Mouse (Mus musculus) small intestine, adult 2 months (tissue): ENCODE results near the gene Eif3l. TPM values are rescaled to one million over a fixed set of nuclear protein-coding genes. Genes with fewer than 3 reads are reported as not detected.
A peak's percentile ranks its signal among the peaks of the same experiment; 100 is the strongest.

Experiments
- H3K27ac ChIP-seq: fragments of 200-500 bp; 2 replicates; pipeline ENCODE4 v1.5.1; 2012; ENCODE audit warnings: low read depth, low read length, control low read depth, inconsistent platforms; ENCODE audit not compliant: insufficient read depth
- H3K27me3 ChIP-seq: fragments of 200-500 bp; 2 replicates; pipeline ENCODE4 v1.6.1; 2012; ENCODE audit warnings: mild to moderate bottlenecking, moderate library complexity, low read length, inconsistent platforms; ENCODE audit not compliant: control insufficient read depth, insufficient read depth
- H3K36me3 ChIP-seq: fragments of 200-500 bp; 2 replicates; pipeline ENCODE4 v1.6.1; 2012; ENCODE audit warnings: mild to moderate bottlenecking, low read length, control low read depth, inconsistent platforms; ENCODE audit not compliant: control insufficient read depth, insufficient read depth
- H3K4me1 ChIP-seq: fragments of 200-500 bp; 2 replicates; pipeline ENCODE4 v1.6.1; 2012; ENCODE audit warnings: low read length, inconsistent platforms, mixed read lengths; ENCODE audit not compliant: control insufficient read depth, insufficient read depth, insufficient read length
- H3K4me3 ChIP-seq: fragments of 200-500 bp; 2 replicates; pipeline ENCODE4 v1.5.1; 2012; ENCODE audit warnings: low read depth, mild to moderate bottlenecking, control low read depth, inconsistent platforms, low read length, moderate library complexity
- CTCF ChIP-seq: fragments of 200-500 bp; IDR thresholded peaks from 2 replicates; pipeline ENCODE4 v1.5.1; 2012; ENCODE audit warnings: low read depth, mild to moderate bottlenecking, control low read depth, inconsistent platforms, low read length, moderate library complexity, mixed read lengths; ENCODE audit not compliant: insufficient replicate concordance, insufficient read length; ENCODE audit errors: extremely low read depth
- POLR2A ChIP-seq: fragments of 200-500 bp; IDR thresholded peaks from 2 replicates; pipeline ENCODE4 v1.6.1; 2012; ENCODE audit warnings: low read depth, mild to moderate bottlenecking, control low read depth, inconsistent platforms, low read length, moderate library complexity
- WGBS: fragments of 180-500 bp; shearing (Covaris S2); methylation state at CpG from one replicate; pipeline ENCODE4 v1.1.7; 2018; 5-methylcytosine and 5-hydroxymethylcytosine counted together
- polyA plus RNA-seq: library from polyadenylated mRNA; depleted of rRNA; stranded (reverse); fragments of >200 nt; gene quantifications from 2 replicates; pipeline ENCODE4 v1.2.3, GENCODE M21; 2012

Gene Eif3l
- polyA plus RNA-seq, 1 experiment: 88.3 TPM

DNA sequence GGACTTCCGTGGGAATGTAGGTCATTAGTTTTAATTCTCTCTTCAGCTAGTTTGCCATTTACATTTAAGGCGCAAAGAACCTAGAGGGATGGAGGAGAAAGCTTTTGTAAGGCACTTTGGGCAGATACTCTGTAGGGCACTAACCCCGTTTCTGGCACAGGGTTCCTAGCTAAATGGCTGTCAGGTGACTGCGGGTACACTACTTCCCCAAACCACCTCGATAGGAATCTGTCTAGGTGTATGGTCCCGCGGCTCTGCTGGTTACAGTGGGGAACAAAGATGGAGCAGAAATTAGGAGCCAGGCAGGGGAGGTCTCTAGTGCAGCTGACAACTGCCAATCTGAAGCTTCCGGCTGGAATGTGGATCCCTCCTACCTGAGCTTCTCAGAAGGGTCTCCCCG, 35.1 kb downstream of the Eif3l start:
- 23% methylated on average over 9 of the region's 9 CpGs for WGBS
- H3K27me3 ChIP-seq: no peaks in the 10 kb centered on the region
- H3K4me3 ChIP-seq: peak overlapping the region; percentile 94
- H3K36me3 ChIP-seq: peaks cover 6% of the 10 kb centered on the region
- peaks cover 16% of the 10 kb centered on the region; the same call in 1 of the 2 replicates for H3K4me1 ChIP-seq
- H3K27ac ChIP-seq: 0 out of 2 replicates have a peak overlapping the region, but pooled peaks have one; percentile 0
- no peak for TF ChIP-seq POLR2A
- no peak for TF ChIP-seq CTCF

DNA sequence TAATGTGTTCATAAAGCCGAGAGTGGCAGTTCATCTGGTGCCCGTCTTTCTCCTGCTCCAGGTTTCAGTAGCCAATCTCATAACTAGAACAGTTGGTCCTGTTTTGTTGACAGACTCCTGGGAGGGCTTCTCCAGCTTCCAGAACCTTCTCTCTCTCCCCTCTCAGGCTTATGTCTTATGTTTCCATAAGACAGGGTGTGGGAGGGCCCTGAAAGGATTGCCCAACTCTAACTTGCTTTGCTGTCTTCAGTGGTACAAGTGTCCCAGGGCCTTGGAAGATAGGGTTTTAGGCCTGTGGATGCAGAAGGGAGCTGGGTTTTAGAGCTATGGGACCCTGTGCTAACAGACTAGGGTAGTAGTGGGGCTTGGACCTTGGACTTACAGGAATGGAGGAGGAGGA, 35.5 kb downstream of the Eif3l start:
- Histone ChIP-seq H3K4me1 (peaks cover 16% of the 10 kb centered on the region; the same call in 1 of the 2 replicates), H3K36me3 (peaks cover 11% of the 10 kb centered on the region), H3K27ac (no peak overlapping the region; the same call in 1 of the 2 replicates), H3K4me3 (peak overlapping the region; percentile 17), H3K27me3 (no peaks in the 10 kb centered on the region)
- WGBS: 85% methylated on average over 2 of the region's 2 CpGs
- TF ChIP-seq CTCF (no peak), POLR2A (no peak)

DNA sequence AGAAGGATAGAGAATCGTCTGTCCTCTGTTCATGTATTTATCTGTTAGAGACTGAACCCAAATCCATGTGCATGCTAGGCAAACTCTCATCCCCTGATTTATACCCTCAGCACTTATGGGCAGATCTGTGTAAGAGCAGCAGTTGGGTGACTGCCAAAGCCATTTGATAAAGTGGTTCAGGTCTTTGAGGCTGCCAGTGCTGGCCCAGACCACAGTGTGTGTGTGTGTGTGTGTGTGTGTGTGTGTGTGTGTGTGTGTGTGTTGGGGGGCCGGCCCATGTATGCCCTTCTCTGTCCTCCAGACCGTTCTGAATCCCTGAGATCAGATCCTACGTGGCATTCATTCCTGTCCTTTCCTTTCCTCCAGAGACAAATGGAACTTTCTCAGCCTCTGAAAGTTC, 36.8 kb downstream of the Eif3l start:
- H3K27ac ChIP-seq: no peak overlapping the region
- TF ChIP-seq CTCF (no peak), POLR2A (no peak)
- peaks cover 17% of the 10 kb centered on the region for H3K36me3 ChIP-seq
- peaks cover 16% of the 10 kb centered on the region; the same call in 1 of the 2 replicates for H3K4me1 ChIP-seq
- no peak overlapping the region for H3K4me3 ChIP-seq
- no peaks in the 10 kb centered on the region for H3K27me3 ChIP-seq
- 18% methylated on average over 4 of the region's 4 CpGs for WGBS

DNA sequence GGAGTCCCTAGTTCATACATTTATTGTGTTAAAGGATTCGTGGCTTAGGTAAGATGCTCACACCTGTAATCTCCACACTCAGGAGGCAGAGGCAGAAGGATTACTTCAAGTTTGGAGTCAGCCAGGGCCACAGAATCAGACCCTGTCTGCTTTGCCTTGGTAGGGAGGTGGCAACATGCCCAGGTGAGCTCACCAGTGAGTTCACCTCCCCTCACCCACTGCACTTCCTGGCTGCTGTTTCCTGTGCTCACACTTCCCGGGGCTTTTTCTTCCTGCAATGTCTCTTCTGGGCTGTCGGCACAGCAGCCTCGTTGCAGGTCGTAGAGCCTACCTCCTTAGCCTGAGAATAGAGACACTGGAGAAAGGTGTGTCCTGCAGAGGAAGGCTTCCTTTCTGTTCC, 40.3 kb downstream of the Eif3l start:
- no peaks in the 10 kb centered on the region for H3K27me3 ChIP-seq
- no peak overlapping the region for H3K27ac ChIP-seq

DNA sequence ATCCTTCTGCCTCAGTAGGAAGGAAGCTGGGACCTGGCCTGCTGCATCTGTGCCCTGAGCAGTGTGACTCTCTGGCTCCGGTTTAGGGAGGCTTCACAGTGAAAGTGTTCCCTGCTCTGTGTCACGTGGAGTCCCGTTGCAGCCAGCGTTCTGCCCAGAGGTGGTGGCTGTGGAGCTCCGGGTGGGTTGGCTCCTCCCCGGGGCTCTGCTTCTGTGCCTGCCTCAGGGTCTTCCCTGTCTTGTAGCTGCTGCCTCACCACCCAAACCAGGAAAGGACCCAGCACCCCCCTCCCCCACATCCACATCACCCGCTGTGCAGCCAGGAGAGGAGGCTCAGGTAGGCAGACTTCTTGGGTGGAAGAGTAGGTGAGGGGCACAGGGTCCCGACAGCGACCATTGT, 44.5 kb downstream of the Eif3l start:
- TF ChIP-seq CTCF: no peak
- Histone ChIP-seq H3K4me3 (no peak overlapping the region), H3K36me3 (peaks cover 69% of the 10 kb centered on the region), H3K27me3 (no peaks in the 10 kb centered on the region), H3K27ac (no peak overlapping the region), H3K4me1 (no peaks in the 10 kb centered on the region)
- WGBS: 90% methylated on average over 9 of the region's 9 CpGs

More for the DNA sequence above, 40.3 kb downstream of the Eif3l start:
- WGBS: 61% methylated on average over 5 of the region's 5 CpGs
- Histone ChIP-seq H3K4me3 (no peak overlapping the region), H3K4me1 (peaks cover 12% of the 10 kb centered on the region; the same call in 1 of the 2 replicates), H3K36me3 (peaks cover 38% of the 10 kb centered on the region)
- no peak for TF ChIP-seq POLR2A
- no peak for TF ChIP-seq CTCF

DNA sequence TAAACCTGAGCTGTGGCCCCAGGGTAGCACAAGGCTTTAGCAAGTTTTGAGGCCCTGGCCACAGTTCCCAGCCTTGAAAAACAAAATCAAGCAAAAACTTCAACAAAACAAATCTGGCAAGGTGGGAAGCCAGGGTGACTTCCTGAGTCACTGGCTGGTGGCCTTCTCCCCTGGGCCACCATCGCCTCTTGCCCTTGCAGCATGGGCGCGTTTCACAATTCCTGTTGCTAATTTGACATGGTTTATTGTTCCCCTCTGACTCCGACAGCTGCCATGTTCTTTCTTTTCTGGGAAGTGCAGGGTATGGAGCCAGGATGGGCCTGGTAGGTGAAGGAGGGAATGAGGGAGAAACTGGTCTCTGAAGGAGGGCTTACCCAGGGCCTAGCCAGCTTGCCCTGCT, 47.1 kb downstream of the Eif3l start:
- Histone ChIP-seq H3K36me3 (peaks cover 74% of the 10 kb centered on the region), H3K4me1 (no peaks in the 10 kb centered on the region), H3K27me3 (no peaks in the 10 kb centered on the region), H3K27ac (no peak overlapping the region), H3K4me3 (no peak overlapping the region)
- 88% methylated on average over 4 of the region's 4 CpGs for WGBS
- TF ChIP-seq CTCF: no peak
- TF ChIP-seq POLR2A: no peak

DNA sequence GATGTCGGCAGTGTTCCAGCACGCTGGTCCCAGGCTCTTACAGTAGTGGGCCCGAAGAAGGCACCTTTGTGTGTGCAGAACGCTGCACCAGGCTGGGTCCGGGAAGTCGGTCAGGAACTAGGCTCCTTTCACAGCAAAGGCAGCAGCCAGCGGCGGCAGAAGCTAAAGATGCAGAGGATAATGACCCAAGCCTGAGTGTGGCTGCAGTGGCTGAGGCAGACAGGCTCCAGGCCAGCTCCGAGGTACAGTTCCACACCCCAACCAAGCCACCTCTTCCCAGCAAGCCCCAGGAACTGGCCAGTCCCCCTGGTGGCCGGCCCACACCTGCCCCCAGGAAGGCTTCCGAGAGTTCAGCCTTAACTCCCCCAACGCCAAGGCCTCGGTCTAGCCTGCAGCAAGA, 47.6 kb downstream of the Eif3l start:
- no peaks in the 10 kb centered on the region for H3K4me1 ChIP-seq
- WGBS: 88% methylated on average over 13 of the region's 13 CpGs
- H3K36me3 ChIP-seq: peaks cover 76% of the 10 kb centered on the region
- H3K27me3 ChIP-seq: no peaks in the 10 kb centered on the region
- H3K4me3 ChIP-seq: no peak overlapping the region
- no peak overlapping the region for H3K27ac ChIP-seq
- TF ChIP-seq POLR2A (no peak), CTCF (no peak)
